Mouse (Mus musculus): ENCODE measurements at regions not wholly inside any gene's neighbourhood (a gene's known extent, or its start where the extent isn't known, plus 50 kb on each side); places are given as distances from the start of the nearest gene placed in this dataset.

- Histone ChIP-seq H3K4me3 (replicated peaks; ENCODE audit: low read length) (no peak overlapping the region), H3K36me3 (ENCODE audit: control insufficient read depth, insufficient read depth, low read length) (no peaks in the 10 kb centered on the region), H3K4me1 (ENCODE audit: control insufficient read depth, insufficient read depth, low read length) (no peaks in the 10 kb centered on the region), H3K27ac (replicated peaks; ENCODE audit: low read depth, low read length) (no peak overlapping the region), H3K9ac (ENCODE audit: low read depth, low read length, severe bottlenecking) (no peak overlapping the region), H3K4me2 (replicated peaks; ENCODE audit: low read depth, low read length, severe bottlenecking) (no peak overlapping the region), H3K27me3 (ENCODE audit: control insufficient read depth, insufficient read depth, low read length) (no peaks in the 10 kb centered on the region), H3K9me3 (ENCODE audit: control insufficient read depth, low read length) (peaks cover 3% of the 10 kb centered on the region; the same call in 1 of the 2 replicates)
- WGBS = 84% methylated on average over 4 of the region's 4 CpGs
- DNase-seq (ENCODE audit: low spot score) (no peak), ATAC-seq (ENCODE audit: low FRiP score, low read depth) (no peak)
- no peak for TF ChIP-seq POLR2A (IDR thresholded peaks at IDR 0.05; ENCODE audit: borderline replicate concordance, extremely low read depth, insufficient read depth, insufficient read length)
These were observed 1006.6 kb upstream of the Gm8797 start for GRCm38 (mm10) chr3:4744003-4744402.

GRCm38 (mm10) chr3:4744611-4745010 lies 1006.0 kb upstream of the Gm8797 start:
- H3K4me3 ChIP-seq (replicated peaks; ENCODE audit: low read length) = no peak overlapping the region
- 85% methylated on average over 6 of the region's 6 CpGs for WGBS
- no peak for ATAC-seq (ENCODE audit: low FRiP score, low read depth)

GRCm38 (mm10) chr3:4756099-4756498 lies 994.5 kb upstream of the Gm8797 start:
- H3K36me3 ChIP-seq (ENCODE audit: control insufficient read depth, insufficient read depth, low read length) = no peaks in the 10 kb centered on the region
- no peak overlapping the region for H3K27ac ChIP-seq (replicated peaks; ENCODE audit: low read depth, low read length)
- no peak overlapping the region for H3K9ac ChIP-seq (ENCODE audit: low read depth, low read length, severe bottlenecking)
- no peak overlapping the region for H3K4me2 ChIP-seq (replicated peaks; ENCODE audit: low read depth, low read length, severe bottlenecking)
- WGBS = 91% methylated on average over 2 of the region's 2 CpGs
- no peak overlapping the region for H3K4me3 ChIP-seq (replicated peaks; ENCODE audit: low read length)
- H3K27me3 ChIP-seq (ENCODE audit: control insufficient read depth, insufficient read depth, low read length) = no peaks in the 10 kb centered on the region
- no peak for TF ChIP-seq POLR2A (IDR thresholded peaks at IDR 0.05; ENCODE audit: borderline replicate concordance, extremely low read depth, insufficient read depth, insufficient read length)
- H3K9me3 ChIP-seq (ENCODE audit: control insufficient read depth, low read length) = 0 out of 2 replicates have a peak, but pooled peaks cover 3% of the 10 kb centered on the region
- no peaks in the 10 kb centered on the region for H3K4me1 ChIP-seq (ENCODE audit: control insufficient read depth, insufficient read depth, low read length)
- DNase-seq (ENCODE audit: low spot score) (no peak), ATAC-seq (ENCODE audit: low FRiP score, low read depth) (no peak)

More at GRCm38 (mm10) chr3:4744611-4745010, 1006.0 kb upstream of the Gm8797 start:
- no peak overlapping the region for H3K4me2 ChIP-seq (replicated peaks; ENCODE audit: low read depth, low read length, severe bottlenecking)
- H3K9ac ChIP-seq (ENCODE audit: low read depth, low read length, severe bottlenecking) = no peak overlapping the region
- H3K27me3 ChIP-seq (ENCODE audit: control insufficient read depth, insufficient read depth, low read length) = no peaks in the 10 kb centered on the region
- no peaks in the 10 kb centered on the region for H3K36me3 ChIP-seq (ENCODE audit: control insufficient read depth, insufficient read depth, low read length)
- no peak for DNase-seq (ENCODE audit: low spot score)
- no peaks in the 10 kb centered on the region for H3K4me1 ChIP-seq (ENCODE audit: control insufficient read depth, insufficient read depth, low read length)
- no peak for TF ChIP-seq POLR2A (IDR thresholded peaks at IDR 0.05; ENCODE audit: borderline replicate concordance, extremely low read depth, insufficient read depth, insufficient read length)
- no peak overlapping the region for H3K27ac ChIP-seq (replicated peaks; ENCODE audit: low read depth, low read length)
- H3K9me3 ChIP-seq (ENCODE audit: control insufficient read depth, low read length) = peaks cover 3% of the 10 kb centered on the region; the same call in 1 of the 2 replicates

GRCm38 (mm10) chr3:4757113-4757512 lies 993.5 kb upstream of the Gm8797 start:
- no peak for TF ChIP-seq POLR2A (IDR thresholded peaks at IDR 0.05; ENCODE audit: borderline replicate concordance, extremely low read depth, insufficient read depth, insufficient read length)
- no peaks in the 10 kb centered on the region for H3K9me3 ChIP-seq (ENCODE audit: control insufficient read depth, low read length)
- no peak for DNase-seq (ENCODE audit: low spot score)
- no peaks in the 10 kb centered on the region for H3K4me1 ChIP-seq (ENCODE audit: control insufficient read depth, insufficient read depth, low read length)
- 87% methylated on average over 1 of the region's 1 CpGs for WGBS
- no peak overlapping the region for H3K9ac ChIP-seq (ENCODE audit: low read depth, low read length, severe bottlenecking)
- H3K36me3 ChIP-seq (ENCODE audit: control insufficient read depth, insufficient read depth, low read length) = no peaks in the 10 kb centered on the region
- H3K27ac ChIP-seq (replicated peaks; ENCODE audit: low read depth, low read length) = no peak overlapping the region
- H3K4me3 ChIP-seq (replicated peaks; ENCODE audit: low read length) = no peak overlapping the region
- no peak overlapping the region for H3K4me2 ChIP-seq (replicated peaks; ENCODE audit: low read depth, low read length, severe bottlenecking)
- H3K27me3 ChIP-seq (ENCODE audit: control insufficient read depth, insufficient read depth, low read length) = no peaks in the 10 kb centered on the region
- ATAC-seq (ENCODE audit: low FRiP score, low read depth) = no peak

- no peaks in the 10 kb centered on the region for H3K36me3 ChIP-seq (ENCODE audit: control insufficient read depth, insufficient read depth, low read length)
- no peak overlapping the region for H3K9ac ChIP-seq (ENCODE audit: low read depth, low read length, severe bottlenecking)
- TF ChIP-seq POLR2A (IDR thresholded peaks at IDR 0.05; ENCODE audit: borderline replicate concordance, extremely low read depth, insufficient read depth, insufficient read length) = no peak
- DNase-seq (ENCODE audit: low spot score) (no peak), ATAC-seq (ENCODE audit: low FRiP score, low read depth) (no peak)
- no peaks in the 10 kb centered on the region for H3K4me1 ChIP-seq (ENCODE audit: control insufficient read depth, insufficient read depth, low read length)
- H3K27ac ChIP-seq (replicated peaks; ENCODE audit: low read depth, low read length) = no peak overlapping the region
- no peak overlapping the region for H3K4me3 ChIP-seq (replicated peaks; ENCODE audit: low read length)
- WGBS = 84% methylated on average over 2 of the region's 2 CpGs
- H3K27me3 ChIP-seq (ENCODE audit: control insufficient read depth, insufficient read depth, low read length) = no peaks in the 10 kb centered on the region
- H3K9me3 ChIP-seq (ENCODE audit: control insufficient read depth, low read length) = no peaks in the 10 kb centered on the region
- H3K4me2 ChIP-seq (replicated peaks; ENCODE audit: low read depth, low read length, severe bottlenecking) = no peak overlapping the region
These were observed 987.5 kb upstream of the Gm8797 start for GRCm38 (mm10) chr3:4763076-4763475.

- H3K9me3 ChIP-seq (ENCODE audit: control insufficient read depth, low read length) = no peaks in the 10 kb centered on the region
- no peak for ATAC-seq (ENCODE audit: low FRiP score, low read depth)
- no peak for TF ChIP-seq POLR2A (IDR thresholded peaks at IDR 0.05; ENCODE audit: borderline replicate concordance, extremely low read depth, insufficient read depth, insufficient read length)
These were observed 974.0 kb upstream of the Gm8797 start for GRCm38 (mm10) chr3:4776632-4777031.

More at GRCm38 (mm10) chr3:4776632-4777031, 974.0 kb upstream of the Gm8797 start:
- Histone ChIP-seq H3K27me3 (ENCODE audit: control insufficient read depth, insufficient read depth, low read length) (no peaks in the 10 kb centered on the region), H3K4me3 (replicated peaks; ENCODE audit: low read length) (no peak overlapping the region), H3K27ac (replicated peaks; ENCODE audit: low read depth, low read length) (no peak overlapping the region), H3K4me1 (ENCODE audit: control insufficient read depth, insufficient read depth, low read length) (no peaks in the 10 kb centered on the region), H3K4me2 (replicated peaks; ENCODE audit: low read depth, low read length, severe bottlenecking) (no peak overlapping the region), H3K36me3 (ENCODE audit: control insufficient read depth, insufficient read depth, low read length) (no peaks in the 10 kb centered on the region), H3K9ac (ENCODE audit: low read depth, low read length, severe bottlenecking) (no peak overlapping the region)
- no peak for DNase-seq (ENCODE audit: low spot score)
